Mouse (Mus musculus) testis, adult 2 months (tissue): ENCODE measurements around the gene Olfr667.

ENCODE experiments used
- CTCF ChIP-seq: fragments of 200-500 bp; IDR thresholded peaks from 2 replicates; pipeline ENCODE4 v1.5.1; 2012; ENCODE audit warnings: low read depth, mild to moderate bottlenecking, inconsistent platforms, low read length, moderate library complexity; ENCODE audit not compliant: control insufficient read depth, insufficient read depth, insufficient replicate concordance
- POLR2A ChIP-seq: fragments of 200-500 bp; IDR thresholded peaks from 2 replicates; pipeline ENCODE4 v1.6.1; 2012; ENCODE audit warnings: low read depth, mild to moderate bottlenecking, inconsistent platforms, low read length, moderate library complexity; ENCODE audit not compliant: control insufficient read depth

- TF ChIP-seq CTCF (no peak), POLR2A (no peak)
These were observed 25.4 kb downstream of the Olfr667 start, which contains the start of gene Olfr666 for GRCm38 (mm10) chr7:104895852-104896251.
